Mouse (Mus musculus) cerebellum, postnatal 10 days (tissue): ENCODE results near the gene Klhl22.
A peak's percentile ranks its signal among the peaks of the same experiment; 100 is the strongest.

ENCODE experiments used
- DNase-seq, 2 experiments: peaks; one replicate each; pipeline ENCODE4 v3.0.0; 2021; ENCODE audit warnings: mixed read lengths in 2 of 2

Gene Klhl22

GRCm38 (mm10) chr16:17802839-17803674 lies 43.6 kb downstream of the Klhl22 start:
- peak; percentile 51 to 63 for DNase-seq

DNA sequence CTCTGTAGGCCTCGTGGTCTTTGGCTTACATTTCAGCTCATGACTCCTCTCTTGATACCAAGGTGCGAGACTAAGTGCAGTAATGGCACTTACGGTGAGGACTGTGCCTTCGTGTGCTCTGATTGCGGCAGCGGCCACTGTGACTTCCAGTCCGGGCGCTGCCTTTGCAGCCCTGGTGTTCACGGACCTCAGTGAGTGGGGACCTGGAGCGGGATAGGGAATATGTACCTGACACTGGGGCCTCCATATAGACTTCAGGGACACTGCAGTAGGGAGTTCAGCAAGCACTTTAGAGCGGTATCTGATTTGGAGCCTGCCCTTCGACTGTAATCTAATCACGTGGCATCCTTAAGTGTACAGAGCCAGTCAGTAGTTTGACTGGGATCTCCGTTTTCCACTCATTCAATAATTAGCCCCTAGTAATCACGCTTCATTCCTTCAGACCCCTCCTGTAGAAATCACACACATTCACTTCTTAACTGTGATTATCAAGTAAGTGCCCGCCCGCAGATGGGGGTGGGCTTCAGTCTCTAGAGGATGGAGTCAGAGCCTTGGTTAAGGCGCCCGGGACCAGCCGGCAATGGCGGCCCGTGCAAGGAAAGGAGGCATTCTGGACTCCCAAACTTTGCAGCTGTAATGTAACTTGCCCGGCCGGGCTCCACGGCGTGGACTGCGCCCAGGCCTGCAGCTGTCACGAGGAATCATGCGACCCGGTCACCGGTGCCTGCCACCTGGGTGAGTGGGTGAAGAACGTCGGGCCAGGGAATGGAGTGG lies 44.4 kb downstream of the Klhl22 start:
- DNase-seq: no peak

DNA sequence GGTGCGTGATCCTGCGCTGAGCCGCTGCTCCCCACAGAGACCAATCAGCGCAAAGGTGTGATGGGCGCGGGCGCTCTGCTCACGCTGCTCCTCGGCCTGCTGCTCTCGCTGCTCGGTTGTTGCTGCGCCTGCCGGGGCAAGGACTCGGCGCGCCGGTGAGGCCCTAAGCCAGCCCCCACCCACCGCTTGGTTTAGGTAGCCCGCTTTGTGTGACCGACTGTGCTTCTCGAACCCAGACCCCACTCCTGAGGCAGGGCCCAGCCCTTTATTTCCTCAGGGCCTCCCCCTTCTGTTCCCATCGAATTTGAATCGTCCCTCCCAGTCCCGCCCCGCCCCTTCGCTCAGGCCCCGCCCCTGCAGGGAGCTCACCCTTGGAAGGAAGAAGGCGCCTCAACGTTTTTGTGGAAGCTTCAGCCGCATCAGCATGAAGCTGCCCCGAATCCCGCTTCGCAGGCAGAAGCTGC lies 45.1 kb downstream of the Klhl22 start:
- peak; percentile 39 to 42 for DNase-seq

DNA sequence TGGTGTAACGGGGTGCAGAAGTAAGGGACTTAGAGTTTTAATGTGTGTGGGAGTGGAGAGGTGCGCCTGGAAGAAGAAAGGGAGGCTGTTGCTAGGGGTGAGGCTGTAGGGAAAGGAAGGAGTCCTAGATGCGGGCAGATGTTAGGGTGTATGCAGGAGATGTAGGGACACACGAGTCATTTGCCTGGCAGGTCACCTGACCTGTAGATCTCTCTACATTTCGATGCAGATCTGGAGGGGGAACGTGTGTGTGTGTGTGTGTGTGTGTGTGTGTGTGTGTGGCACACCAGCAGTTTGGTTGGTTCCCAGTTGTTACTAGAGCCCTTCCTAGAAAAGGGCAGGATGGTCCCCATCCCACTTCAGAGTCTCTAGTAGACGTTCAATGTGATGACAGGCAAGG lies 45.6 kb downstream of the Klhl22 start:
- DNase-seq: no peak

DNA sequence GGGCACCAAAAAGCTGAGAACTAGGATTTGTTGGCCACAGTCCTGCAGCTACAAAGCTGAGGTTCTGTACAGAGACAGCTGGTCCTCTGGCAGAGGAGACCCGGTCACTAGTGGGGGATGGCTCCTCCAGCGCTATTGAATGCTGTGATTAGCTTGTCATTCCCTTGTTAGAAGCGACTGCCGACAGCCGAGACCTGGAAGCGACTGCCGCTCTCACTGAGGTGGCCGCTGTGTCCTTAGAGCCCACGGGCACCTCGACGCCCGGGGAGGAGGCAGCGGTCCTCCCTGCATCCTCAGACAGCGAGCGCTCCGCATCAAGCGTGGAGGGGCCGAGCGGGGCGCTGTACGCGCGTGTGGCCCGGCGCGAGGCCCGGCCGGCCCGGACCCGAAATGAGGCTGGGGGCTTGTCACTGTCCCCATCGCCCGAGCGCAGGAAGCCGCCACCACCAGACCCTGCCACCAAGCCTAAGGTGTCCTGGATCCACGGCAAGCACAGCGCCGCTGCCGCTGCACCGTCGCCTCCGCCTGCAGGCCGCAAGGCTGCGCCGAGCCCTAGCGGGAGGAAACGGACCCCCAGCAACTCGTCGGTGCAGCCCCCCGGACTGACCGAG lies 47.3 kb downstream of the Klhl22 start:
- peak; percentile 47 to 64 for DNase-seq

DNA sequence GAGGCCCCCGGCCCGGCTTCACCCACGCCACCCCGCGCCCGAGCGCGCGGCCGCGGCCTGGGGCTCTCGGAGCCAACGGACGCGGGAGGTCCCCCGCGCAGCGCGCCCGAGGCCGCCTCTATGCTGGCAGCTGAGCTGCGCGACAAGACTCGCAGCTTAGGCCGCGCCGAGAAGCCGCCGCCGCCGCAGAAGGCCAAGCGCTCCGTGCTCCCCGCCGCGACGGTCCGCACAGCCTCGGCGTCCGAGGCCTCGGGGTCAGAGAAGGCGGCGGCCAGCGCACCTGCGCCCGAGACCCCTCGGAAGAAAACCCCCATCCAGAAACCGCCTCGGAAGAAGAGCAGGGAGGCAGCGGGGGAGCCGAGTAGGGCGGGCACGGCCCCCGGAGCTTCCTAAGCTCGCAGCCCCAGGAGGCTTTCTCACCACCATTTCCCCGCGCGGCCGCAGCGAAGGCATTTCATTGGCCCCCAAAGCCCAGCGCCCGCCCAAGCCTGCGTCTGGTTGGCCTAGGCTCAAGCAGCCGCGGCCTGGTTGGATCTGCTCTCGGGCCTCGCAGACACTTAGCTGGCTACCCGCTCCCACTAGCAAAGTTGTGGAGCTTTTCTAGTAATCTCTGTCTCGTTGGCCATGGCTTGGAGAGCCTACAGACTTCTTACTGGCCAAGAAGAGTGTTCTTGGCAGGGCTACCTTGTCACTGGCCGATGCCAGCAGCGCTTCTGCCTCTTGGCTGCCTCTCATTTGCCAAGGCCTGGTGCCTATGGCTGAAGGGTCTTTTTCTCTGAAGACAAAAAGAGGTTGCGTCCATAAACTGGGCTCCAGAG lies 48.0 kb downstream of the Klhl22 start:
- DNase-seq: peak; percentile 92 to 93

- DNase-seq: peak; percentile 68 to 72
These were observed 49.7 kb downstream of the Klhl22 start for GRCm38 (mm10) chr16:17809125-17809524.

GRCm38 (mm10) chr16:17809711-17810110 lies 50.3 kb downstream of the Klhl22 start:
- DNase-seq: peak; percentile 38 to 51

- peak; percentile 52 to 63 for DNase-seq
These were observed 52.7 kb downstream of the Klhl22 start for GRCm38 (mm10) chr16:17812120-17812519.

DNA sequence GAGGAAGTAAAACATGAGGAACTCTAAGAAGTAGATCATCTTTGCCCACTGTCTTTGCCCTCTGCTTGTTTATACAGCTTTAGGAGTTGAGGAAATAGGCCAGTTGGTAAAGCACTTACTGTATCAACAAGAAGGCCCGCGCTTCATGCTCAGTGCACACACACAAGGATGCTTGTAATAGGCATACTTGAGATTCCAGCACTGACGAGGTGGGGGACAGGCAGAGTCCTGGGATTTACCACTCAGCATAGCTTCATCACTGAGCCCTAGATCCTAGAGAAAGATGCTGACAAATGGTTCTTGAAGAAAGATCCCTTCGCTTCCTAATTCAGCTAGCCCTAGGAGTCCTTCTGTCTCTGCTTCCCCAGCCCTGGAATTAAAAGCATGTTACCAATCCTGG lies 53.8 kb downstream of the Klhl22 start:
- DNase-seq: no peak

DNA sequence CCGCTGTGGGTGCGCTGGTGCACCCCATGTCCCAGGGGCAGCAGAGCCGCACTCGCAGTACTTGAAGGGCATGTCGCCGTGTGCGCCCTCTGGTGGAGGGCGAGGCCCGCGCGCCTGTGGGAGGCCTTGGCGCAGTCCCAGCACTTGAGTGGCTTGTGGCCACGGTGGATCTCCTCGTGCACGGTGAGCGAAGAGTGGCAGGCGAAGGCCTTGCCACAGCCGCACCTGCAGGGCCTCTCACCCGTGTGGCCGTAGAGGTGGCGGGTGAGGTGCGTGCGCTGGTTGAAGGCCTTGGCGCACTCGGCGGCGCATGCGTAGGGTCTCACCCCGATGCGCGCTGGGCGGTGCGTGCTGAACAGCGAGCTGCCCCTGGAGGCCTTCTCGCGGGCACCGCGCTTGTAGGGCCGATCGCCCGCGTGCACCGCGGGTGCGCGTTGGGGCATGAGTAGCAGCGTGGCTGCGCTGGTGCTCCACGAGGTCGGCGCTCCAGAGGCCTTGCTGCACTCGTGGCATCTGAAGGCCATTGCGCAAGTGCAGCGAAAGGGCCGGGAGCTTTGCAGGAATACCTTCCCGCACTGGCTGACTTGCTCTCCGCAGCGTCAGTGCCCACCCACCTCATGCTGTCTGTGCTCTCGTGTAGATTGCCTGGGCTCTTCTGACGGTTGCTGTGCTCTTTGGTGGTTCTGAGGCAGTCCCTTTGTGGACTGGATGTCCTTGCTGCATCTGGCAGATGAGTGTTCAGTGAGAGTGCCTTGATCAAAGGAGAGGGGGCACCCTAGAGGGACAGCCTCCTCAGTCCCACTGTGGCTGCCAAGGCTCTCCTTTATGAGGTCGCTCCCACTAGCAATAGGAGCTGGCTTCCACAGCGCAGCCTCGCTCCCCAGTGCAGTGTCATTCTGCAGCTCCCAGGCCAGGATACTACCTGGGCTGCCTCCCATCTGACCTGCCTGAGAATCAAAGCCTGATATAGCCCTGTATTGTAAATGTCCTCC lies 56.3 kb downstream of the Klhl22 start:
- peak; percentile 82 to 84 for DNase-seq

GRCm38 (mm10) chr16:17816528-17816927 lies 57.1 kb downstream of the Klhl22 start:
- DNase-seq: no peak

- peak; percentile 75 to 80 for DNase-seq
These were observed 67.1 kb downstream of the Klhl22 start for GRCm38 (mm10) chr16:17826500-17826899.

- no peak for DNase-seq
These were observed 68.8 kb downstream of the Klhl22 start for GRCm38 (mm10) chr16:17828229-17828628.

DNA sequence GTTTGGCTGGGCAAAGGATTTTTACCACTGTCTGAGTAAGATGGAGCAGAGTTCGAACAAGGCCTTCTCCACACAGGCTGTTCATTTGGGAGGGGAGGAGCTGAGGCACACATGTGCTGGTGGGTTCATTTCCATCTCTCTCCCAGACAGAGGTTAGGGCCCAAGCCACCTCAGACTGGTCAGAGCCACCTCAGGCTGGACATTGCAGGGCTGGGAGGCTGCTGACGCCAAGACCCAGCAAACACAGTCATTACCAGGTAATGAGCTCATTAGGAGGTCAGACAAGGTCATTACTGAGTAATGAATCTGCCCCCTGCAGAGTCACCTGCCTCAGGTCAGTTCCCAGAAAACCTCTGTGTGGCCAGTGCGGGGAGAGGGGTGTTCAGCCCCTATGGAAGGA lies 69.4 kb downstream of the Klhl22 start:
- no peak for DNase-seq

DNA sequence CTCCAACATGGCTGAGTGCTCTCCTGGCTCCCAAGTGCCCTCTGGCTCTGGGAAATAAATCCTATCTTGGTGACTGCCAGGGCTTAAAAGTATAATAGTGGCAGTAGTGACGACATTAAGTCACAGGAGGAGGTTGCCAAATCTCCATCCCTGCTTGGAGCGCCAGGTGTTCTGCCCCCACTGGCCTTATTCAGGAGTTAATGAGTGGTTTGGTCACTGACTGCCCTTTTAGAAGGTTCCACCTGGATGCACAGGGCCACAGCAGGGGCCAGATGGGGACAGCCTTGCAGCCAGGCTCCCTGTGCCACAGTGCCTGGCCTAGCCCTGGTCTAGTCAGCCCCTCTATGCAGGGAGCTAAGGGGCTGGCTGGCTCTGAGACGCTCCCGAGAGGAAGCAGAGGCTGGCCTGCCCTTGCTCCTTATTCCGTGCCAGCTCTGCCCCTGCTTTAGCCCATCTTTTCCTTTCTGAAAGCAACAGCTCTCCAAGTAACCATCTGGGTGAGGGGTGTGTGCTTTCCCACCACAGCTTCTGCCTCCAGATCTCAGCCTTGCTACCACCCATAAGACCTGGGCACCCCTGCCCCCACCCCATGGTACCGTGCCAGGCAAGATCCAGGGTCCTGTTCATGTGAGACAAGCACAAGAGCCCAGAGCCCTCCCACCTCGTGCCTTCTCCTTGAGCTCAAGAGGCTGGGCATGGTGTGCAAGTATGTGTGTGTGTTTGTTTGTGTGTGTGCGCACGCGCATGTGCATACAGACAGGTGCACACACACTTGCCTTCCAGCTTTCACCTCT lies 71.2 kb downstream of the Klhl22 start:
- peak in 1 of 2 experiments; percentile 72 for DNase-seq

DNA sequence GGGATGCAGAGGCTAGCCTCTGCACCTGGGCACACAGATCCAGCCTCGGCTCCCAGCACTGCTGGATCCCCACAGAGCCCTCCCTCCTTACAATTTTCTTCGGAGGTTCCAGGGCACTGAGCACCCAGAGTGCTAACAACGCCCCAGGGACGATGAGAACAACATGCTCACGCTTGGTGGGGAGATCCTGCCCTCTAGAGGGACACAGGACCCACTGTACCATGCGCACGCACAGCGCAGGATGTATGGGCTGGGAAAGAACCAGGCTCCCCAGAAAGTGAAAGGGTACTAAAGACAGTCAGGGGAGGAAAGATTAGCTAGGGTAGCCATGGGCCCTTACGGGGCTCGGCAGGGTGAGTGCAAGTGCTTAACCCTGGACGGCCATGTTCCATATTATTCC lies 72.4 kb downstream of the Klhl22 start:
- DNase-seq: no peak

GRCm38 (mm10) chr16:17832821-17833220 lies 73.4 kb downstream of the Klhl22 start, which contains the start of gene B830017H08Rik:
B830017H08Rik (plus strand) TSS chr16:17833121.
- no peak for DNase-seq

DNA sequence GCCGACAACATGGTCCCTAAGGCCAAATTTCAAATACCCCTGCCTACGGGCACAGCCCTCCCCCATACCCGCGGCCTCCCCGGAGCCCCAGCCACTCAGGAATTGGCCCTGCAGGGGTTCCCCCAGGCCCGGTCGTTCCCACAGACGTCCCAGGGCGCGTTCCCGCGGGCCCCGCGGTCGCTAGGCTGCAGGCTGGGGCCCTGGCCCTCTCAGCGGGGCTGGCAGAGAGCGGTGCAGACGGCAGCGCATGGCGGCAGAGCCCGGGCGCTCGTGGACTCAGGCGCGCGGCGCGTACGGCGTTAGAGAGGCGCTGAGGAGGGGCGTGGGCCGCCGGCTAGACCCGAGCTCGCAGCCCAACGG lies 73.9 kb downstream of the Klhl22 start:
- DNase-seq: peak; percentile 68 to 70

DNA sequence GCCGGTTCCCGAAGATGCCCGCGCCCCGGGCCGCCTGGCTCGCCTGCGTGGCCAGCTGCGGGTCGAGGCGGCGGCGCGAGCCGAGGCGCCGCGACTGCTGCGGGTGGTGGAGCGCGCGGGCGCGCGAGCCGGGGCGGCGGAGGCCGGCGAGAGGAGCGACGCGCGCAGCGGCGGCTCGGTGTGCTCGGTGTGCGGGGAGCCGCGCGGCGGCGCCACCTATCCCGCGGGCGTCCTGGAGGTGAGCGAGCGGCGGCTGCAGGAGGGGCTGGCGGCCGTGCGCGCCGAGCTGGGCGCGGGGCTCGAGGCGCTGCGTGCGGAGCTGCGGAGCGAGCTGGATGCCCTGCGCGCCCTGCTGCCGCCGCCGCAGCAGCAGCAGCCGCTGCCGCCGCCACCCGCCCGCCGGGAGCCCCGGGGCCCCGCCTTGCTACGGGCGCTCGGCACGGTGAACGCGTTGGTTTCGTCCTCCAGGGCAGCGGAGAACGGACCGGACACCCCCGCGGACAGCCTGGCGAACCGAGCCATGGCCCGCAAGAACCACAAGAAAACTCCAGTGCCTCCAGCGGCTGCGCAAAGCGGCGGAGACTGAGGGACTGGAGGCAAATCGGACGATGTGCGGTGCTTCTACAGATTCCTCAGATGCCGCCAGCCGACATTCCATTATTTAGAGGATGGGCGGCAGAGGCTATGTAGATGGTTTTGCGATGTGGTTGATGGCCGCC lies 74.4 kb downstream of the Klhl22 start:
- DNase-seq: peak; percentile 68 to 72
